Mouse (Mus musculus) heart, postnatal 0 days (tissue): ENCODE measurements around the gene Cmip.

Experiments used
- CTCF ChIP-seq: IDR thresholded peaks from 2 replicates; pipeline ENCODE4 v1.5.1; 2016; ENCODE audit warnings: antibody characterized with exemption, control low read depth, low read depth
- EP300 ChIP-seq: IDR thresholded peaks from 2 replicates; pipeline ENCODE4 v1.6.1; 2016; ENCODE audit warnings: antibody characterized with exemption, low read depth

DNA sequence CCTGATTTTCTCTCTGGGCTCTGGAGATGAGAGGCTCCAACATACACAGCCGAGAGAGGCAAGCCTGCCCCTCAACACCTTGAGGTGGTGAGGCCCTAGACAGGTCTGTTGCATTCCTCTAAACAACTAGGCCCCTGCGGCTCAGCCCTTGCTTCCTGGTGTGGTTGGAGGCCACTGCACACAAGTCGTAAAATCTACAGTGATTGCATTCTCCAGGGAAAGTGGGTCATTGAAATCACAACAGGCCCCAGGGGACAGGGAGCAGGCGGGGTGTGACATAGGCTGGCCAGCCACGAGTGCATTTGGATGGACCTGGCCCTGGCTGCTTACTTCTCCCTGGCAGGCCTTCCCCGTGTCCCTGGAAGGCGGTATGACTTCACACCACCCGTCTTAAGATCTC, 131.5 kb downstream of the Cmip start:
- TF ChIP-seq EP300 (no peak), CTCF (no peak)
